In genomic region chr4:130006533-130006932, GRCm38 (mm10) we compare ENCODE assay signal across 10 mouse cellular contexts. TPM values are rescaled to one million over a fixed set of nuclear protein-coding genes. Genes with fewer than 3 reads are reported as not detected.
DNase-seq lines count a peak whose midpoint lies in the region; ATAC-seq and TF ChIP-seq lines count a peak whose summit lies in the region.
"Had no signal": no experiment of that assay in that cellular context is flagged by ENCODE, and none has a peak within 500 bp of the region (broad histone marks: within the 10 kb centered on the region; RNA-seq: fewer than 3 reads in every experiment).

No protein-coding gene starts in this region.

- H3K9ac ChIP-seq in kidney, embryonic 15.5 days = 0 out of 2 replicates have a peak overlapping the region, but pooled peaks have one; percentile 18
- no peak overlapping the region for H3K9ac ChIP-seq in intestine, embryonic 14.5 days (ENCODE audit: low read length)
- no peak overlapping the region for H3K9ac ChIP-seq in midbrain, postnatal 0 days (replicated peaks; ENCODE audit: low read length, poor library complexity, severe bottlenecking)

- 0 out of 2 replicates have a peak, but pooled peaks cover 3% of the 10 kb centered on the region for H3K36me3 ChIP-seq in kidney, embryonic 15.5 days
- H3K36me3 ChIP-seq in intestine, embryonic 14.5 days (ENCODE audit: control insufficient read depth, insufficient read depth, low read length) = no peaks in the 10 kb centered on the region
- H3K36me3 ChIP-seq in midbrain, postnatal 0 days (ENCODE audit: insufficient read depth, low read length) = peaks cover 37% of the 10 kb centered on the region
- H3K36me3 ChIP-seq: G1E had no signal

- WGBS in kidney, embryonic 15.5 days = 17% methylated on average over 24 of the region's 25 CpGs
- 12% methylated on average over 25 of the region's 25 CpGs for WGBS in intestine, embryonic 14.5 days
- 23% methylated on average over 25 of the region's 25 CpGs for WGBS in midbrain, postnatal 0 days

- H3K27me3 ChIP-seq in kidney, embryonic 15.5 days = peaks cover 36% of the 10 kb centered on the region
- peaks cover 21% of the 10 kb centered on the region; the same call in 1 of the 2 replicates for H3K27me3 ChIP-seq in intestine, embryonic 14.5 days (replicated peaks; ENCODE audit: control insufficient read depth, insufficient read depth, low read length)
- H3K27me3 ChIP-seq in midbrain, postnatal 0 days (ENCODE audit: insufficient read depth, low read length) = no peaks in the 10 kb centered on the region

- H3K4me1 ChIP-seq in kidney, embryonic 15.5 days = peaks cover 16% of the 10 kb centered on the region
- H3K4me1 ChIP-seq in intestine, embryonic 14.5 days (replicated peaks; ENCODE audit: control insufficient read depth, insufficient read depth, low read length) = 0 out of 2 replicates have a peak, but pooled peaks cover 4% of the 10 kb centered on the region
- H3K4me1 ChIP-seq in midbrain, postnatal 0 days (ENCODE audit: insufficient read depth, low read length) = 0 out of 2 replicates have a peak, but pooled peaks cover 7% of the 10 kb centered on the region

- DNase-seq in kidney, postnatal 10 days = no peak
- peak; percentile 74 for DNase-seq in embryo, embryonic 11 days
- no peak for DNase-seq in intestine, embryonic 14.5 days (ENCODE audit: low spot score)
- no peak for DNase-seq in midbrain, postnatal 0 days (ENCODE audit: low spot score)
- DNase-seq in frontal cortex, postnatal 25 days (ENCODE audit: low spot score in 2 of 2) = no peak
- no peak for DNase-seq in right cerebral cortex, postnatal 4 days
- DNase-seq in kidney, adult 9 months = no peak
- DNase-seq: gastrocnemius, postnatal 10 days had no signal

- no peak for TF ChIP-seq CTCF in midbrain, postnatal 0 days (IDR thresholded peaks at IDR 0.05)

- no peaks in the 10 kb centered on the region for H3K9me3 ChIP-seq in kidney, embryonic 15.5 days (replicated peaks)
- H3K9me3 ChIP-seq in intestine, embryonic 14.5 days (ENCODE audit: control insufficient read depth, low read length) = no peaks in the 10 kb centered on the region
- no peaks in the 10 kb centered on the region for H3K9me3 ChIP-seq in midbrain, postnatal 0 days (ENCODE audit: low read length)
- H3K9me3 ChIP-seq: G1E had no signal

- peak overlapping the region; percentile 76 for H3K4me2 ChIP-seq in kidney, embryonic 15.5 days
- H3K4me2 ChIP-seq in intestine, embryonic 14.5 days (ENCODE audit: low read length) = peak overlapping the region; percentile 50
- H3K4me2 ChIP-seq in midbrain, postnatal 0 days (ENCODE audit: low read depth, low read length, poor library complexity, severe bottlenecking) = no peak overlapping the region

- H3K4me3 ChIP-seq in kidney, embryonic 15.5 days (replicated peaks) = peak overlapping the region; percentile 38
- peak overlapping the region; percentile 14; the same call in 1 of the 2 replicates for H3K4me3 ChIP-seq in intestine, embryonic 14.5 days (ENCODE audit: low read depth, low read length)
- H3K4me3 ChIP-seq in midbrain, postnatal 0 days (ENCODE audit: low read depth, low read length) = 0 out of 2 replicates have a peak overlapping the region, but pooled peaks have one; percentile 6

- H3K27ac ChIP-seq in kidney, embryonic 15.5 days = no peak overlapping the region
- H3K27ac ChIP-seq in intestine, embryonic 14.5 days (ENCODE audit: low read depth) = no peak overlapping the region
- H3K27ac ChIP-seq in midbrain, postnatal 0 days (ENCODE audit: low read depth, low read length) = no peak overlapping the region

- no peak; the same call in 1 of the 2 replicates for ATAC-seq in kidney, embryonic 15.5 days (replicated peaks; ENCODE audit: low FRiP score)
- no peak for ATAC-seq in intestine, embryonic 14.5 days (replicated peaks; ENCODE audit: low FRiP score, low TSS enrichment, low read depth)
- ATAC-seq in midbrain, postnatal 0 days (ENCODE audit: low FRiP score) = no peak

RNA-seq across cellular contexts. Expression of gene Adgrb2, which starts 21.9 kb away (rescaled TPM):
- 1.8 and 2.3 TPM in 2 replicates for polyA plus RNA-seq in kidney, embryonic 15.5 days (2015; fragmentation: Nextera tagmentation; extraction: Ambion mirVana)
- polyA plus RNA-seq in intestine, embryonic 14.5 days (2014; fragmentation: Nextera tagmentation; extraction: Ambion mirVana) = 2.7 and 2.9 TPM in 2 replicates
- 293 and 312 TPM in 2 replicates for total RNA-seq in midbrain, postnatal 0 days (2014; rRNA removed)
- 17.4 and 17.9 TPM in 2 replicates for polyA plus RNA-seq in midbrain, postnatal 0 days (2015; fragmentation: Nextera tagmentation; extraction: Ambion mirVana)
- polyA plus RNA-seq: G1E had no signal

RNA-seq across cellular contexts. Expression of gene Col16a1, which starts 41.1 kb away (rescaled TPM):
- 42.7 and 57.4 TPM in 2 replicates for polyA plus RNA-seq in kidney, embryonic 15.5 days (2015; fragmentation: Nextera tagmentation; extraction: Ambion mirVana)
- polyA plus RNA-seq in intestine, embryonic 14.5 days (2014; fragmentation: Nextera tagmentation; extraction: Ambion mirVana) = 55.1 and 56.9 TPM in 2 replicates
- total RNA-seq in midbrain, postnatal 0 days (2014; rRNA removed) = 31.1 and 43.9 TPM in 2 replicates
- polyA plus RNA-seq in midbrain, postnatal 0 days (2015; fragmentation: Nextera tagmentation; extraction: Ambion mirVana) = 12.5 and 13.8 TPM in 2 replicates
- total RNA-seq: G1E had no signal
- polyA plus RNA-seq: G1E had no signal
